17 mouse cellular contexts compared by ENCODE assay signal in genomic region chr6:51103236-51103635, GRCm38 (mm10).
DNase-seq lines count a peak whose midpoint lies in the region; ATAC-seq and TF ChIP-seq lines count a peak whose summit lies in the region.
"Had no signal": no experiment of that assay in that cellular context is flagged by ENCODE, and none has a peak within 500 bp of the region (broad histone marks: within the 10 kb centered on the region; RNA-seq: fewer than 3 reads in every experiment).

No protein-coding gene starts in this region.

- no peak for ATAC-seq in stomach, embryonic 14.5 days (ENCODE audit: insufficient number of reproducible peaks, insufficient read depth, low FRiP score, low read depth)
- no peak for ATAC-seq in midbrain, embryonic 16.5 days
- ATAC-seq: midbrain, embryonic 13.5 days had no signal

- no peaks in the 10 kb centered on the region for H3K9me3 ChIP-seq in embryonic facial prominence, embryonic 10.5 days
- H3K9me3 ChIP-seq in stomach, embryonic 14.5 days (ENCODE audit: control insufficient read depth, low read depth, low read length), result no peaks in the 10 kb centered on the region
- H3K9me3 ChIP-seq in midbrain, embryonic 16.5 days (replicated peaks; ENCODE audit: control insufficient read depth, low read length, poor library complexity, severe bottlenecking), result no peaks in the 10 kb centered on the region
- H3K9me3 ChIP-seq: forebrain, embryonic 12.5 days; hindbrain, embryonic 15.5 days; liver, embryonic 13.5 days; midbrain, embryonic 13.5 days had no signal

- H3K27ac ChIP-seq in embryonic facial prominence, embryonic 10.5 days (replicated peaks), result peak overlapping the region; percentile 66
- H3K27ac ChIP-seq in stomach, embryonic 14.5 days (ENCODE audit: low read length), result peak overlapping the region; percentile 29; the same call in 1 of the 2 replicates
- H3K27ac ChIP-seq in midbrain, embryonic 16.5 days (ENCODE audit: low read length), result no peak overlapping the region
- H3K27ac ChIP-seq in thymus, adult 2 months (ENCODE audit: control insufficient read depth, insufficient read depth, low read length), result no peak overlapping the region
- H3K27ac ChIP-seq: forebrain, embryonic 12.5 days; hindbrain, embryonic 15.5 days; liver, embryonic 13.5 days; macrophage; midbrain, embryonic 13.5 days had no signal

- WGBS in embryonic facial prominence, embryonic 10.5 days, result 61% methylated on average over 4 of the region's 4 CpGs
- 56% methylated on average over 4 of the region's 4 CpGs for WGBS in stomach, embryonic 14.5 days
- WGBS in midbrain, embryonic 16.5 days, result 81% methylated on average over 4 of the region's 4 CpGs
- WGBS in thymus, adult 2 months, result 85% methylated on average over 4 of the region's 4 CpGs

- TF ChIP-seq CTCF in thymus, adult 2 months (IDR thresholded peaks at IDR 0.05; ENCODE audit: borderline replicate concordance, control insufficient read depth, extremely low read depth, insufficient read depth, low read length, poor library complexity), result no peak

- peak; percentile 42 for DNase-seq in heart, postnatal 25 days (ENCODE audit: low spot score)
- no peak for DNase-seq in heart, postnatal 10 days
- peak; percentile 58 for DNase-seq in NIH3T3 (ENCODE audit: low read depth)
- no peak for DNase-seq in embryonic facial prominence, embryonic 10.5 days (ENCODE audit: low spot score)
- DNase-seq in thymus, adult 2 months, result no peak
- DNase-seq: adrenal gland, postnatal 14 days; cerebellum, adult 9-10 months; kidney, adult 9 months; kidney, postnatal 4 days; layer of hippocampus, postnatal 36 days; liver, embryonic 13.5 days had no signal

- TF ChIP-seq POLR2A in thymus, adult 2 months (IDR thresholded peaks at IDR 0.05; ENCODE audit: control insufficient read depth, extremely low read depth, insufficient read depth, low read length, poor library complexity), result no peak

- no peak overlapping the region for H3K4me2 ChIP-seq in stomach, embryonic 14.5 days (replicated peaks; ENCODE audit: low read depth, low read length)
- no peak overlapping the region for H3K4me2 ChIP-seq in midbrain, embryonic 16.5 days (ENCODE audit: low read length)
- H3K4me2 ChIP-seq: forebrain, embryonic 12.5 days; hindbrain, embryonic 15.5 days; liver, embryonic 13.5 days; midbrain, embryonic 13.5 days had no signal

- H3K4me1 ChIP-seq in embryonic facial prominence, embryonic 10.5 days, result peaks cover 17% of the 10 kb centered on the region
- H3K4me1 ChIP-seq in stomach, embryonic 14.5 days (ENCODE audit: control insufficient read depth, insufficient read depth, low read length), result no peaks in the 10 kb centered on the region
- H3K4me1 ChIP-seq in midbrain, embryonic 16.5 days (ENCODE audit: control insufficient read depth, insufficient read depth, low read length), result no peaks in the 10 kb centered on the region
- H3K4me1 ChIP-seq in thymus, adult 2 months (replicated peaks; ENCODE audit: control insufficient read depth, insufficient read depth, low read length), result no peaks in the 10 kb centered on the region
- H3K4me1 ChIP-seq: forebrain, embryonic 12.5 days; hindbrain, embryonic 15.5 days; liver, embryonic 13.5 days; midbrain, embryonic 13.5 days had no signal

- H3K36me3 ChIP-seq in embryonic facial prominence, embryonic 10.5 days (replicated peaks), result no peaks in the 10 kb centered on the region
- H3K36me3 ChIP-seq in stomach, embryonic 14.5 days (ENCODE audit: control insufficient read depth, insufficient read depth, low read length), result no peaks in the 10 kb centered on the region
- no peaks in the 10 kb centered on the region for H3K36me3 ChIP-seq in midbrain, embryonic 16.5 days (ENCODE audit: control insufficient read depth, insufficient read depth, low read length)
- H3K36me3 ChIP-seq in thymus, adult 2 months (ENCODE audit: control insufficient read depth, insufficient read depth, low read length), result no peaks in the 10 kb centered on the region
- H3K36me3 ChIP-seq: forebrain, embryonic 12.5 days; hindbrain, embryonic 15.5 days; liver, embryonic 13.5 days; midbrain, embryonic 13.5 days had no signal

- no peak overlapping the region for H3K4me3 ChIP-seq in embryonic facial prominence, embryonic 10.5 days
- no peak overlapping the region for H3K4me3 ChIP-seq in stomach, embryonic 14.5 days (ENCODE audit: low read depth, low read length)
- no peak overlapping the region for H3K4me3 ChIP-seq in midbrain, embryonic 16.5 days (ENCODE audit: low read depth, low read length)
- no peak overlapping the region for H3K4me3 ChIP-seq in thymus, adult 2 months (ENCODE audit: control insufficient read depth, insufficient read depth, low read length)
- H3K4me3 ChIP-seq: forebrain, embryonic 12.5 days; hindbrain, embryonic 15.5 days; liver, embryonic 13.5 days; midbrain, embryonic 13.5 days had no signal

- intact Hi-C loops in heart, postnatal 25 days (cut with DNase I), result loop anchor here (5.0 kb wide), 1 partner anchor 59 kb away; no protein-coding TSS in a partner anchor
- intact Hi-C loops in heart, postnatal 10 days (cut with DNase I), result loop anchor here (5.0 kb wide), 1 partner anchor 49 kb away; no protein-coding TSS in a partner anchor

- no peaks in the 10 kb centered on the region for H3K27me3 ChIP-seq in embryonic facial prominence, embryonic 10.5 days (replicated peaks; ENCODE audit: low read depth, poor library complexity, severe bottlenecking)
- H3K27me3 ChIP-seq in stomach, embryonic 14.5 days (ENCODE audit: control insufficient read depth, insufficient read depth, low read length), result no peaks in the 10 kb centered on the region
- no peaks in the 10 kb centered on the region for H3K27me3 ChIP-seq in midbrain, embryonic 16.5 days (ENCODE audit: control insufficient read depth, insufficient read depth, low read depth, low read length)
- H3K27me3 ChIP-seq in thymus, adult 2 months (ENCODE audit: control insufficient read depth, insufficient read depth, low read length), result no peaks in the 10 kb centered on the region
- H3K27me3 ChIP-seq: forebrain, embryonic 12.5 days; hindbrain, embryonic 15.5 days; liver, embryonic 13.5 days; midbrain, embryonic 13.5 days had no signal

- no peak overlapping the region for H3K9ac ChIP-seq in stomach, embryonic 14.5 days (replicated peaks; ENCODE audit: low read depth, low read length)
- H3K9ac ChIP-seq in midbrain, embryonic 16.5 days (ENCODE audit: low read depth, low read length), result no peak overlapping the region
- H3K9ac ChIP-seq: forebrain, embryonic 12.5 days; hindbrain, embryonic 15.5 days; liver, embryonic 13.5 days; midbrain, embryonic 13.5 days had no signal

Comparison
In these comparisons a context has a peak if more than half of its experiments do, and no peak if none do; other contexts are left out.
1. DNase-seq: peak in heart, postnatal 25 days (single experiment) and NIH3T3 (single experiment); none in heart, postnatal 10 days (0 of 2), embryonic facial prominence, embryonic 10.5 days (single experiment) and thymus, adult 2 months (single experiment).
2. H3K27ac ChIP-seq: peak in embryonic facial prominence, embryonic 10.5 days (single experiment) and stomach, embryonic 14.5 days (single experiment); none in midbrain, embryonic 16.5 days (single experiment) and thymus, adult 2 months (single experiment).